In genomic region chr7:107787977-107788620, GRCm38 (mm10) we compare ENCODE assay signal across 10 mouse cellular contexts. TPM values are rescaled to one million over a fixed set of nuclear protein-coding genes. Genes with fewer than 3 reads are reported as not detected.
DNase-seq lines count a peak whose midpoint lies in the region; ATAC-seq and TF ChIP-seq lines count a peak whose summit lies in the region.
"Had no signal": no experiment of that assay in that cellular context is flagged by ENCODE, and none has a peak within 500 bp of the region (broad histone marks: within the 10 kb centered on the region; RNA-seq: fewer than 3 reads in every experiment).

No protein-coding gene starts in this region.

- no peaks in the 10 kb centered on the region for H3K36me3 ChIP-seq in hindbrain, embryonic 13.5 days
- no peaks in the 10 kb centered on the region for H3K36me3 ChIP-seq in hindbrain, embryonic 10.5 days
- H3K36me3 ChIP-seq in E14TG2a.4 (ENCODE audit: insufficient read depth, low read length), result no peaks in the 10 kb centered on the region
- no peaks in the 10 kb centered on the region for H3K36me3 ChIP-seq in heart, embryonic 11.5 days (ENCODE audit: control insufficient read depth, insufficient read depth, low read length)
- H3K36me3 ChIP-seq: neural tube, embryonic 13.5 days had no signal

- no peaks in the 10 kb centered on the region for H3K9me3 ChIP-seq in hindbrain, embryonic 13.5 days
- H3K9me3 ChIP-seq in hindbrain, embryonic 10.5 days, result no peaks in the 10 kb centered on the region
- H3K9me3 ChIP-seq in E14TG2a.4 (ENCODE audit: low read length), result no peaks in the 10 kb centered on the region
- no peaks in the 10 kb centered on the region for H3K9me3 ChIP-seq in heart, embryonic 11.5 days (replicated peaks; ENCODE audit: control insufficient read depth, low read length)
- H3K9me3 ChIP-seq: neural tube, embryonic 13.5 days had no signal

- WGBS in hindbrain, embryonic 13.5 days, result 66% methylated on average over 3 of the region's 3 CpGs
- 63% methylated on average over 3 of the region's 3 CpGs for WGBS in hindbrain, embryonic 10.5 days
- WGBS in large intestine, adult 2 months, result 49% methylated on average over 3 of the region's 3 CpGs
- WGBS in heart, embryonic 11.5 days (ENCODE audit: insufficient replicate concordance), result 57% methylated on average over 3 of the region's 3 CpGs

- no peak overlapping the region for H3K4me3 ChIP-seq in hindbrain, embryonic 13.5 days
- H3K4me3 ChIP-seq in hindbrain, embryonic 10.5 days, result no peak overlapping the region
- no peak overlapping the region for H3K4me3 ChIP-seq in E14TG2a.4 (replicated peaks; ENCODE audit: low read length)
- H3K4me3 ChIP-seq in heart, embryonic 11.5 days (ENCODE audit: low read depth, low read length), result no peak overlapping the region
- H3K4me3 ChIP-seq: neural tube, embryonic 13.5 days had no signal

- no peak for DNase-seq in hindbrain, embryonic 10.5 days (ENCODE audit: low spot score)
- peak; percentile 67 for DNase-seq in embryo, embryonic 10.5 days (ENCODE audit: low spot score)
- DNase-seq in large intestine, adult 2 months (ENCODE audit: low read depth, low spot score), result peak; percentile 8
- peak; percentile 66 for DNase-seq in retina, embryonic 14.5 days (ENCODE audit: low spot score)
- DNase-seq in thymus, adult 18-20 months, result no peak

- H3K27me3 ChIP-seq in hindbrain, embryonic 13.5 days, result no peaks in the 10 kb centered on the region
- H3K27me3 ChIP-seq in hindbrain, embryonic 10.5 days (ENCODE audit: insufficient read depth, poor library complexity, severe bottlenecking), result no peaks in the 10 kb centered on the region
- H3K27me3 ChIP-seq in E14TG2a.4 (ENCODE audit: insufficient read depth, low read length), result 0 out of 2 replicates have a peak, but pooled peaks cover 1% of the 10 kb centered on the region
- H3K27me3 ChIP-seq in heart, embryonic 11.5 days (ENCODE audit: control insufficient read depth, insufficient read depth, low read length), result no peaks in the 10 kb centered on the region
- H3K27me3 ChIP-seq: neural tube, embryonic 13.5 days had no signal

- peak; percentile 71 for TF ChIP-seq CTCF in E14TG2a.4 (conservative IDR thresholded peaks at IDR 0.05; ENCODE audit: low read length)

- H3K4me1 ChIP-seq in hindbrain, embryonic 13.5 days (replicated peaks), result no peaks in the 10 kb centered on the region
- H3K4me1 ChIP-seq in hindbrain, embryonic 10.5 days (replicated peaks), result no peaks in the 10 kb centered on the region
- H3K4me1 ChIP-seq in E14TG2a.4 (replicated peaks; ENCODE audit: low read depth, low read length), result no peaks in the 10 kb centered on the region
- H3K4me1 ChIP-seq in heart, embryonic 11.5 days (ENCODE audit: control insufficient read depth, insufficient read depth, low read length), result no peaks in the 10 kb centered on the region
- H3K4me1 ChIP-seq: neural tube, embryonic 13.5 days had no signal

- H3K9ac ChIP-seq in hindbrain, embryonic 13.5 days, result no peak overlapping the region
- H3K9ac ChIP-seq in heart, embryonic 11.5 days (ENCODE audit: low read depth, low read length), result no peak overlapping the region
- H3K9ac ChIP-seq: neural tube, embryonic 13.5 days had no signal

- H3K27ac ChIP-seq in hindbrain, embryonic 13.5 days, result no peak overlapping the region
- H3K27ac ChIP-seq in hindbrain, embryonic 10.5 days, result no peak overlapping the region
- no peak overlapping the region for H3K27ac ChIP-seq in heart, embryonic 11.5 days (ENCODE audit: low read depth, low read length)
- H3K27ac ChIP-seq: neural tube, embryonic 13.5 days had no signal

- H3K4me2 ChIP-seq in hindbrain, embryonic 13.5 days, result no peak overlapping the region
- no peak overlapping the region for H3K4me2 ChIP-seq in heart, embryonic 11.5 days
- H3K4me2 ChIP-seq: neural tube, embryonic 13.5 days had no signal

- ATAC-seq in hindbrain, embryonic 13.5 days (ENCODE audit: low FRiP score), result peak; percentile 61; the same call in 1 of the 2 replicates
- ATAC-seq in heart, embryonic 11.5 days (replicated peaks; ENCODE audit: insufficient number of reproducible peaks, low FRiP score, low TSS enrichment), result no peak

RNA-seq across cellular contexts. Expression of gene Ovch2, which starts 12.9 kb away (rescaled TPM):
- polyA plus RNA-seq in hindbrain, embryonic 13.5 days (2015; fragmentation: Nextera tagmentation; extraction: Ambion mirVana), result not detected in 2 replicates
- not detected in 2 replicates for polyA plus RNA-seq in hindbrain, embryonic 10.5 days (2016; fragmentation: Nextera tagmentation; extraction: Ambion mirVana)
- polyA plus RNA-seq in large intestine, adult 2 months (2012; rRNA removed), result not detected in 2 replicates
- polyA plus RNA-seq in heart, embryonic 11.5 days (2014; fragmentation: Nextera tagmentation; extraction: Ambion mirVana), result not detected in 2 replicates
- polyA plus RNA-seq: intestine, embryonic 14.5 days; neural tube, embryonic 13.5 days had no signal

RNA-seq across cellular contexts. Expression of gene Olfr467, which starts 24.0 kb away (rescaled TPM):
- not detected in 2 replicates for polyA plus RNA-seq in hindbrain, embryonic 13.5 days (2015; fragmentation: Nextera tagmentation; extraction: Ambion mirVana)
- not detected in 2 replicates for polyA plus RNA-seq in hindbrain, embryonic 10.5 days (2016; fragmentation: Nextera tagmentation; extraction: Ambion mirVana)
- not detected in 2 replicates for polyA plus RNA-seq in large intestine, adult 2 months (2012; rRNA removed)
- polyA plus RNA-seq in heart, embryonic 11.5 days (2014; fragmentation: Nextera tagmentation; extraction: Ambion mirVana), result not detected in 2 replicates
- polyA plus RNA-seq: intestine, embryonic 14.5 days; neural tube, embryonic 13.5 days had no signal

RNA-seq across cellular contexts. Expression of gene Cyb5r2, which starts 30.3 kb away (rescaled TPM):
- 0.14 TPM in 1 of 2 replicates, not detected in the other for polyA plus RNA-seq in hindbrain, embryonic 13.5 days (2015; fragmentation: Nextera tagmentation; extraction: Ambion mirVana)
- 0.46 and 0.51 TPM in 2 replicates for polyA plus RNA-seq in hindbrain, embryonic 10.5 days (2016; fragmentation: Nextera tagmentation; extraction: Ambion mirVana)
- 0.04 and 0.14 TPM in 2 replicates for polyA plus RNA-seq in large intestine, adult 2 months (2012; rRNA removed)
- polyA plus RNA-seq in heart, embryonic 11.5 days (2014; fragmentation: Nextera tagmentation; extraction: Ambion mirVana), result 0.76 and 1.2 TPM in 2 replicates

RNA-seq across cellular contexts. Expression of gene Olfr469, which starts 37.2 kb away (rescaled TPM):
- polyA plus RNA-seq in hindbrain, embryonic 13.5 days (2015; fragmentation: Nextera tagmentation; extraction: Ambion mirVana), result not detected in 2 replicates
- polyA plus RNA-seq in hindbrain, embryonic 10.5 days (2016; fragmentation: Nextera tagmentation; extraction: Ambion mirVana), result not detected in 2 replicates
- polyA plus RNA-seq in large intestine, adult 2 months (2012; rRNA removed), result not detected in 2 replicates
- polyA plus RNA-seq in heart, embryonic 11.5 days (2014; fragmentation: Nextera tagmentation; extraction: Ambion mirVana), result not detected in 2 replicates
- polyA plus RNA-seq: intestine, embryonic 14.5 days; neural tube, embryonic 13.5 days had no signal

RNA-seq across cellular contexts. Expression of gene Olfr470, which starts 59.2 kb away (rescaled TPM):
- not detected in 2 replicates for polyA plus RNA-seq in hindbrain, embryonic 13.5 days (2015; fragmentation: Nextera tagmentation; extraction: Ambion mirVana)
- polyA plus RNA-seq in hindbrain, embryonic 10.5 days (2016; fragmentation: Nextera tagmentation; extraction: Ambion mirVana), result not detected in 2 replicates
- polyA plus RNA-seq in large intestine, adult 2 months (2012; rRNA removed), result not detected in 2 replicates
- polyA plus RNA-seq in heart, embryonic 11.5 days (2014; fragmentation: Nextera tagmentation; extraction: Ambion mirVana), result not detected in 2 replicates
- polyA plus RNA-seq: intestine, embryonic 14.5 days; neural tube, embryonic 13.5 days had no signal

Comparison
In these comparisons a context has a peak if more than half of its experiments do, and no peak if none do; other contexts are left out.
1. DNase-seq: peak in embryo, embryonic 10.5 days (single experiment), large intestine, adult 2 months (single experiment) and retina, embryonic 14.5 days (single experiment); none in hindbrain, embryonic 10.5 days (single experiment) and thymus, adult 18-20 months (0 of 2).